Mouse (Mus musculus): Measurements from ENCODE around the gene C4bp.
"Not testable (repeated sequence)": the region's sequence is repeated elsewhere in the genome, so short reads cannot be mapped to it uniquely, and the experiment has no call there.

GRCm38 (mm10) chr1:130659641-130660040 is 1.8 kb downstream of the C4bp start:
- TF ChIP-seq CTCF (IDR thresholded peaks at IDR 0.05; ENCODE audit: low read depth, low read length); POLR2A (IDR thresholded peaks at IDR 0.05; ENCODE audit: extremely low read depth, insufficient read depth, low read length): not testable (repeated sequence)

Measured in liver, adult 2 months (tissue).